Mouse (Mus musculus) lung, embryonic 16.5 days (tissue): ENCODE data around the gene 3110082J24Rik. TPM values are rescaled to one million over a fixed set of nuclear protein-coding genes. Genes with fewer than 3 reads are reported as not detected.

ENCODE experiments used
- ATAC-seq: fragments of 200-750 bp; cut with Nextera tagmentation; 2 replicates; pipeline ENCODE4 v1.8.0; 2017; ENCODE audit warnings: low read depth, mild to moderate bottlenecking, moderate library complexity
- H3K27ac ChIP-seq: fragments of 300-500 bp; sonication (generic); 2 replicates; pipeline ENCODE4 v1.5.1; 2014; ENCODE audit warnings: mild to moderate bottlenecking, control low read depth, low read length
- H3K27me3 ChIP-seq: fragments of 300-500 bp; sonication (generic); 2 replicates; pipeline ENCODE4 v1.6.1; 2014; ENCODE audit warnings: low read depth, low read length, mixed read lengths; ENCODE audit not compliant: control insufficient read depth, insufficient read depth
- H3K36me3 ChIP-seq: fragments of 300-500 bp; sonication (generic); 2 replicates; pipeline ENCODE4 v1.6.1; 2014; ENCODE audit warnings: low read length; ENCODE audit not compliant: control insufficient read depth, insufficient read depth
- H3K4me1 ChIP-seq: fragments of 300-500 bp; sonication (generic); replicated peaks from 2 replicates; pipeline ENCODE4 v1.6.1; 2014; ENCODE audit warnings: low read length, mixed read lengths; ENCODE audit not compliant: control insufficient read depth, insufficient read depth
- H3K4me2 ChIP-seq: fragments of 300-500 bp; sonication (generic); 2 replicates; pipeline ENCODE4 v1.6.1; 2014; ENCODE audit warnings: low read depth, low read length, control low read depth
- H3K4me3 ChIP-seq: fragments of 300-500 bp; sonication (generic); 2 replicates; pipeline ENCODE4 v1.5.1; 2014; ENCODE audit warnings: mild to moderate bottlenecking, low read length, control low read depth
- H3K9ac ChIP-seq: fragments of 300-500 bp; sonication (generic); 2 replicates; pipeline ENCODE4 v1.6.1; 2014; ENCODE audit warnings: low read length, control low read depth
- H3K9me3 ChIP-seq: fragments of 300-500 bp; sonication (generic); 2 replicates; pipeline ENCODE4 v1.6.1; 2016; ENCODE audit warnings: low read length; ENCODE audit not compliant: control insufficient read depth
- WGBS: fragments of 180-500 bp; shearing (Covaris S2); extraction: QIAGEN DNeasy Blood & Tissue Kit; methylation state at CpG from one replicate; pipeline ENCODE4 v1.1.7; 2014; 5-methylcytosine and 5-hydroxymethylcytosine counted together
- polyA plus RNA-seq: library from polyadenylated mRNA; unstranded; fragments of >200 nt; fragmentation: Nextera tagmentation; extraction: Ambion mirVana; gene quantifications from 2 replicates; pipeline ENCODE4 v1.2.1, GENCODE M21; 2015

3110082J24Rik gene
- not detected in 2 replicates for polyA plus RNA-seq

GRCm38 (mm10) chr5:30105668-30106300, at the start of gene 3110082J24Rik:
TSS of gene 3110082J24Rik (minus strand) at chr5:30106086.
- WGBS, result 2% methylated on average over 29 of the region's 29 CpGs
- H3K27me3 ChIP-seq, result peaks cover 53% of the 10 kb centered on the region
- ATAC-seq, result no peak
- H3K36me3 ChIP-seq, result no peaks in the 10 kb centered on the region
- peak within 1 kb of the TSS; percentile 95 for H3K4me2 ChIP-seq
- H3K9me3 ChIP-seq, result no peaks in the 10 kb centered on the region
- peak within 1 kb of the TSS; percentile 49 for H3K9ac ChIP-seq
- H3K4me1 ChIP-seq, result peaks cover 16% of the 10 kb centered on the region
- no peak within 1 kb of the TSS for H3K27ac ChIP-seq
- peak within 1 kb of the TSS; percentile 54 for H3K4me3 ChIP-seq

- peak overlapping the region; percentile 81 for H3K4me2 ChIP-seq
- H3K36me3 ChIP-seq, result no peaks in the 10 kb centered on the region
- peaks cover 7% of the 10 kb centered on the region for H3K4me1 ChIP-seq
- peak overlapping the region; percentile 92 for H3K27ac ChIP-seq
- peak; percentile 60 for ATAC-seq
- WGBS, result 0% methylated on average over 31 of the region's 31 CpGs
- peak overlapping the region; percentile 97 for H3K9ac ChIP-seq
- peak overlapping the region; percentile 98 for H3K4me3 ChIP-seq
- H3K27me3 ChIP-seq, result no peaks in the 10 kb centered on the region
- no peaks in the 10 kb centered on the region for H3K9me3 ChIP-seq
These were observed 49.5 kb upstream of the 3110082J24Rik start for GRCm38 (mm10) chr5:30155395-30155792.

GRCm38 (mm10) chr5:30154474-30155394, 48.8 kb upstream of the 3110082J24Rik start, which contains the start of the genes Hadha and Hadhb:
TSS of gene Hadha (minus strand) at chr5:30155162.
TSS of gene Hadhb (plus strand) at chr5:30155248.
- Histone ChIP-seq H3K27ac (peak within 1 kb of the TSS; percentile 92), H3K36me3 (no peaks in the 10 kb centered on the region), H3K9me3 (no peaks in the 10 kb centered on the region), H3K4me1 (peaks cover 7% of the 10 kb centered on the region), H3K4me3 (peak within 1 kb of the TSS; percentile 98), H3K9ac (peak within 1 kb of the TSS; percentile 97), H3K27me3 (no peaks in the 10 kb centered on the region), H3K4me2 (peak within 1 kb of the TSS; percentile 81)
- under 1% methylated on average over 53 of the region's 53 CpGs for WGBS
- peak; percentile 94 for ATAC-seq

- Histone ChIP-seq H3K27me3 (no peaks in the 10 kb centered on the region), H3K4me3 (peak overlapping the region; percentile 98), H3K9me3 (no peaks in the 10 kb centered on the region), H3K4me1 (peaks cover 7% of the 10 kb centered on the region), H3K36me3 (no peaks in the 10 kb centered on the region), H3K9ac (peak overlapping the region; percentile 97), H3K27ac (peak overlapping the region; percentile 92; the same call in 1 of the 2 replicates), H3K4me2 (peak overlapping the region; percentile 81)
- 18% methylated on average over 4 of the region's 4 CpGs for WGBS
- ATAC-seq, result no peak
These were observed 48.1 kb upstream of the 3110082J24Rik start for GRCm38 (mm10) chr5:30154013-30154412.

GRCm38 (mm10) chr5:30153222-30153621, 47.3 kb upstream of the 3110082J24Rik start:
- H3K36me3 ChIP-seq, result no peaks in the 10 kb centered on the region
- H3K4me3 ChIP-seq, result no peak overlapping the region
- ATAC-seq, result no peak
- no peaks in the 10 kb centered on the region for H3K27me3 ChIP-seq
- H3K4me1 ChIP-seq, result peaks cover 7% of the 10 kb centered on the region
- H3K9ac ChIP-seq, result no peak overlapping the region
- no peaks in the 10 kb centered on the region for H3K9me3 ChIP-seq
- 81% methylated on average over 2 of the region's 2 CpGs for WGBS
- H3K4me2 ChIP-seq, result no peak overlapping the region
- no peak overlapping the region for H3K27ac ChIP-seq

- Histone ChIP-seq H3K27ac (no peak overlapping the region), H3K27me3 (no peaks in the 10 kb centered on the region), H3K9me3 (no peaks in the 10 kb centered on the region), H3K4me3 (no peak overlapping the region), H3K36me3 (no peaks in the 10 kb centered on the region), H3K9ac (no peak overlapping the region), H3K4me1 (peaks cover 7% of the 10 kb centered on the region), H3K4me2 (no peak overlapping the region)
- ATAC-seq, result no peak
- 85% methylated on average over 1 of the region's 1 CpGs for WGBS
These were observed 46.5 kb upstream of the 3110082J24Rik start for GRCm38 (mm10) chr5:30152413-30152812.

GRCm38 (mm10) chr5:30152007-30152406, 46.1 kb upstream of the 3110082J24Rik start:
- no peak overlapping the region for H3K27ac ChIP-seq
- H3K9ac ChIP-seq, result no peak overlapping the region
- H3K27me3 ChIP-seq, result no peaks in the 10 kb centered on the region
- ATAC-seq, result no peak
- H3K4me2 ChIP-seq, result no peak overlapping the region
- H3K4me3 ChIP-seq, result no peak overlapping the region
- H3K36me3 ChIP-seq, result no peaks in the 10 kb centered on the region
- peaks cover 7% of the 10 kb centered on the region for H3K4me1 ChIP-seq
- WGBS, result 71% methylated on average over 4 of the region's 4 CpGs
- no peaks in the 10 kb centered on the region for H3K9me3 ChIP-seq

- Histone ChIP-seq H3K4me3 (no peak overlapping the region), H3K4me1 (0 out of 2 replicates have a peak, but pooled peaks cover 2% of the 10 kb centered on the region), H3K9me3 (no peaks in the 10 kb centered on the region), H3K9ac (no peak overlapping the region), H3K27ac (no peak overlapping the region), H3K36me3 (peaks cover 22% of the 10 kb centered on the region), H3K4me2 (no peak overlapping the region), H3K27me3 (no peaks in the 10 kb centered on the region)
- WGBS, result 75% methylated on average over 5 of the region's 5 CpGs
- no peak for ATAC-seq
These were observed 42.4 kb upstream of the 3110082J24Rik start for GRCm38 (mm10) chr5:30148133-30148920.
